Mouse (Mus musculus): ENCODE data around the gene Pip5k1b.

Pip5k1b gene

DNA sequence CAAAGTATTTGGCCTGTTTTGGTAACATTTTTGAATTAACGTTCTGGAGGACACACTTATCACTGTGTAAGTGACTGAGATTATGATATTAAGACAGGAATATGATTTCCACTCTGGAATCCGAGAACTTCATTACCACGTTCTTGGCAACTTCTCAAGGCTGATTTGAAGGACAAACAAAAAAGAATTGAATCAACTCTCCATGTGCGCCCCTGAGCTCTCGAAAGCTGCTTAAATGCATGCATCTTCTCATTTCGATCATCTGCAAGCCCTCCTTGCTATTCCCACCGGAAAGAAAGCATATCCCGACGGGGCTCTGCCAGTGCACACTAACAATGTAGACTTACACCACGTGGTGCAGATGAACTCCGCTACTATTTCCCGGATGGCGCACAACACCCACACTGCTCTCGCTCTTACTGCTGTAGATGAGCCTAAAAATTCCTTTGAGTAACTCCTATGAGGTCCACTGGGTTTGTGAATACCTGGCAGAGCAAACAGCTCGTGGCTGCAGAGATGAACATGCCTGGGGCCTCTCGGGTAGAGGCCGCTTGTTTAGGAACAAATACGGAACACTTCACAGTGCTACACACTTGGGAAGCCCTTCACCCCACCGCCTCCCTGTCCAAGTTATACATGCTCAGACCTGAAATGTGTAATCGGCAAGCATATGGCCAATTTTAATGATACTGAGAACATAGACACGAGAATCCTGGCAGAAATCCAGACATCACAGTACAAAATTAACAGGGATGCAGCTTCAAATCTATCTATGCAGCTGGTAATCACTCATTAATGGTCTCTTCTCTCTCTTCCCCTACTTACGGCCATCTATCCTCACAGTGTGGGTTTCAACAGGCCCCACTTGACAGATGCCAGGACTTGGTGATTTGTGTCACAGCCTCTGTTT lies 168.5 kb downstream of the Pip5k1b start:
- no peaks in the 10 kb centered on the region for H3K27me3 ChIP-seq (ENCODE audit: insufficient read depth, low read length)
- H3K36me3 ChIP-seq (ENCODE audit: insufficient read depth, low read length), result no peaks in the 10 kb centered on the region
- no peak overlapping the region for H3K4me3 ChIP-seq (replicated peaks; ENCODE audit: low read length)
- H3K9me3 ChIP-seq (ENCODE audit: low read length), result no peaks in the 10 kb centered on the region
- no peaks in the 10 kb centered on the region for H3K4me1 ChIP-seq (replicated peaks; ENCODE audit: low read depth, low read length)
- TF ChIP-seq POU5F1 (IDR thresholded peaks at IDR 0.05; ENCODE audit: borderline replicate concordance, low read length) (no peak), CTCF (conservative IDR thresholded peaks at IDR 0.05; ENCODE audit: low read length) (no peak), NANOG (IDR thresholded peaks at IDR 0.05; ENCODE audit: borderline replicate concordance, low read length) (no peak)

- H3K27me3 ChIP-seq (ENCODE audit: insufficient read depth, low read length), result no peaks in the 10 kb centered on the region
- H3K4me3 ChIP-seq (replicated peaks; ENCODE audit: low read length), result no peak overlapping the region
- no peaks in the 10 kb centered on the region for H3K4me1 ChIP-seq (replicated peaks; ENCODE audit: low read depth, low read length)
- H3K36me3 ChIP-seq (ENCODE audit: insufficient read depth, low read length), result no peaks in the 10 kb centered on the region
- no peaks in the 10 kb centered on the region for H3K9me3 ChIP-seq (ENCODE audit: low read length)
- TF ChIP-seq NANOG (IDR thresholded peaks at IDR 0.05; ENCODE audit: borderline replicate concordance, low read length), result no peak
- TF ChIP-seq POU5F1 (IDR thresholded peaks at IDR 0.05; ENCODE audit: borderline replicate concordance, low read length), result no peak
- no peak for TF ChIP-seq CTCF (conservative IDR thresholded peaks at IDR 0.05; ENCODE audit: low read length)
Measured at GRCm38 (mm10) chr19:24378470-24378869, 177.2 kb downstream of the Pip5k1b start.

GRCm38 (mm10) chr19:24371763-24372640 lies 183.7 kb downstream of the Pip5k1b start:
- TF ChIP-seq POU5F1 (IDR thresholded peaks at IDR 0.05; ENCODE audit: borderline replicate concordance, low read length) (no peak), NANOG (IDR thresholded peaks at IDR 0.05; ENCODE audit: borderline replicate concordance, low read length) (no peak), CTCF (conservative IDR thresholded peaks at IDR 0.05; ENCODE audit: low read length) (no peak)
- H3K4me3 ChIP-seq (replicated peaks; ENCODE audit: low read length), result no peak overlapping the region
- no peaks in the 10 kb centered on the region for H3K9me3 ChIP-seq (ENCODE audit: low read length)
- H3K4me1 ChIP-seq (replicated peaks; ENCODE audit: low read depth, low read length), result peaks cover 6% of the 10 kb centered on the region; the same call in 1 of the 2 replicates
- H3K27me3 ChIP-seq (ENCODE audit: insufficient read depth, low read length), result no peaks in the 10 kb centered on the region
- H3K36me3 ChIP-seq (ENCODE audit: insufficient read depth, low read length), result no peaks in the 10 kb centered on the region

DNA sequence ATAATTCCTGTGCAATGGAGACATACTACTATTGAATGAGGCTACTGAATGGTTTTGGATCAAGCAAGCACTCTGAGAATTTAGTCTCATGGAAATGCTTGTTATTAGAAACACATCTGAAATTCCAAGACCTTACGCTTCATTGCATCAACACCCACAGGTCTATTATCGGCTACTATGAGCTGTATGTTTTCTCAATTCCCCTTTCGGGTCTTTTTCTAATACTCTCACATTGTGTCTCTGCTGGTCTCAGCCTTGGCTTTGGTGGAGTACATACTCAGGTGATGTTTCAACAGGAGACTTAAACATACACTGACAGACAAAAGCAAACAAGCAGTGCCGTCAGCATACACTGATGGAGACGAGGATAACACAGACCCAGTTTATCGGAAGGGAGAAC lies 187.3 kb downstream of the Pip5k1b start:
- TF ChIP-seq CTCF (conservative IDR thresholded peaks at IDR 0.05; ENCODE audit: low read length) (no peak), NANOG (IDR thresholded peaks at IDR 0.05; ENCODE audit: borderline replicate concordance, low read length) (no peak), POU5F1 (IDR thresholded peaks at IDR 0.05; ENCODE audit: borderline replicate concordance, low read length) (no peak)
- no peaks in the 10 kb centered on the region for H3K36me3 ChIP-seq (ENCODE audit: insufficient read depth, low read length)
- H3K4me3 ChIP-seq (replicated peaks; ENCODE audit: low read length), result no peak overlapping the region
- H3K4me1 ChIP-seq (replicated peaks; ENCODE audit: low read depth, low read length), result peaks cover 6% of the 10 kb centered on the region; the same call in 1 of the 2 replicates
- no peaks in the 10 kb centered on the region for H3K27me3 ChIP-seq (ENCODE audit: insufficient read depth, low read length)
- H3K9me3 ChIP-seq (ENCODE audit: low read length), result no peaks in the 10 kb centered on the region

DNA sequence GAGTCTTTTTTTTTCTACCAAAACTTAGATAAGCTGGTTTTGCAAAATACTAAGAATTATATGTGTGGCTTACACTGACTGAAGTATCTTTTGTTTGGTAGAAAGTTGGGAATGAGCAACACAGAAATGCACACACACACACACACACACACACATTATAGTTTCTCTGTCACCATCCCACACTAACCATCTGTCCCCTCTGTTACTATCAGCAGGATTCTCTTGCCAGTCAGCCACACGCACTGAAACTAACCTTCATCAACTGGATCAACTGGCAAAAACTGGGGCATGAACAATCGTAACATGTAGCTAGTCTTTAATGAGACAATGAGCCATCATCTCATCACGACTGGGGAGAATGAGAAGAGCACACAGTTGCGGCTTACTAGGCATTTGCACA lies 187.9 kb downstream of the Pip5k1b start:
- Histone ChIP-seq H3K36me3 (ENCODE audit: insufficient read depth, low read length) (no peaks in the 10 kb centered on the region), H3K4me1 (replicated peaks; ENCODE audit: low read depth, low read length) (peaks cover 11% of the 10 kb centered on the region), H3K4me3 (replicated peaks; ENCODE audit: low read length) (no peak overlapping the region), H3K27me3 (ENCODE audit: insufficient read depth, low read length) (no peaks in the 10 kb centered on the region), H3K9me3 (ENCODE audit: low read length) (no peaks in the 10 kb centered on the region)
- no peak for TF ChIP-seq POU5F1 (IDR thresholded peaks at IDR 0.05; ENCODE audit: borderline replicate concordance, low read length)
- no peak for TF ChIP-seq CTCF (conservative IDR thresholded peaks at IDR 0.05; ENCODE audit: low read length)
- TF ChIP-seq NANOG (IDR thresholded peaks at IDR 0.05; ENCODE audit: borderline replicate concordance, low read length), result no peak

GRCm38 (mm10) chr19:24366747-24367146 lies 188.9 kb downstream of the Pip5k1b start:
- no peaks in the 10 kb centered on the region for H3K36me3 ChIP-seq (ENCODE audit: insufficient read depth, low read length)
- no peaks in the 10 kb centered on the region for H3K27me3 ChIP-seq (ENCODE audit: insufficient read depth, low read length)
- TF ChIP-seq NANOG (IDR thresholded peaks at IDR 0.05; ENCODE audit: borderline replicate concordance, low read length) (no peak), CTCF (conservative IDR thresholded peaks at IDR 0.05; ENCODE audit: low read length) (no peak), POU5F1 (IDR thresholded peaks at IDR 0.05; ENCODE audit: borderline replicate concordance, low read length) (no peak)
- H3K4me1 ChIP-seq (replicated peaks; ENCODE audit: low read depth, low read length), result peaks cover 9% of the 10 kb centered on the region; the same call in 1 of the 2 replicates
- H3K4me3 ChIP-seq (replicated peaks; ENCODE audit: low read length), result no peak overlapping the region
- H3K9me3 ChIP-seq (ENCODE audit: low read length), result no peaks in the 10 kb centered on the region

- Histone ChIP-seq H3K4me1 (replicated peaks; ENCODE audit: low read depth, low read length) (peaks cover 9% of the 10 kb centered on the region; the same call in 1 of the 2 replicates), H3K27me3 (ENCODE audit: insufficient read depth, low read length) (no peaks in the 10 kb centered on the region), H3K4me3 (replicated peaks; ENCODE audit: low read length) (no peak overlapping the region), H3K9me3 (ENCODE audit: low read length) (no peaks in the 10 kb centered on the region), H3K36me3 (ENCODE audit: insufficient read depth, low read length) (no peaks in the 10 kb centered on the region)
- TF ChIP-seq CTCF (conservative IDR thresholded peaks at IDR 0.05; ENCODE audit: low read length) (no peak), POU5F1 (IDR thresholded peaks at IDR 0.05; ENCODE audit: borderline replicate concordance, low read length) (no peak), NANOG (IDR thresholded peaks at IDR 0.05; ENCODE audit: borderline replicate concordance, low read length) (no peak)
Measured at GRCm38 (mm10) chr19:24362626-24363321, 192.9 kb downstream of the Pip5k1b start.

Measured in E14TG2a.4 (cell line).